Mouse (Mus musculus) frontal cortex, postnatal 36 days (tissue): ENCODE results near the gene Rrp8.
"Not testable (repeated sequence)": the region's sequence is repeated elsewhere in the genome, so short reads cannot be mapped to it uniquely, and the experiment has no call there.

Source experiments
- DNase-seq, 2 experiments: peaks; one replicate each; pipeline ENCODE4 v3.0.0; 2022; ENCODE audit warnings: low spot score in 2 of 2

Gene Rrp8

DNA sequence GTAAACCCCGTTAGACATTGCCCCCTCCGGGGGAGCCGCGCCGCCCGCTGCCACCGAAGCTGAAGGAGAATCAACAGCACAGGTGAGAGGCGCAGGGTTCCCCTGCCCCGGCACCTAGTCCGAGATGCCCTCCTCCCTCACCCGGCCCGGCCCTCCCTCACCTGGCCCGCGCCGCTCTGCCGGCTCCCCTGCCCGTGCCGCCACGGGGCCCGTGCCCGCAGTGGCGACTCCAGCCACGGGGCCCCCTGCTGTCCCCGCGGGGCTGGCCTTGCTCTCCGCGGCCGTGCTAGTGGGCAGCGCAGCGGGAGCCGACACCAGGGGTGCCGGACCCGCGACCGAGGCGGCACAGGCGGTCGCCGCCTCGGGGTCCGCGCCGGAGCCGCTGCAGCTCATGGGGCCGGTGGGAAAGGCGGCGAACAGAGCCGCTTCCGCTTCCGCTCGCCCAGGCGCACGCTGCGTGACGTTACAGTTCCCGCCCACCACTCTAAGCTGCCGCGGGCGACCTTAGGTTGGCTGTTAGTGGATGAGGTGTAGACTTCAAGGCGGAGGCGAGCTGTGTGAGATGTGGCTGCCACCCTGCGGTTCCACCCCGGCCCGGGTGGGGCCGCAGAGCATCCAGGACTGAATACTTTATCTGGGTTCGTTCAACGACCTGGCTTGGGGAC, 6.9 kb upstream of the Rrp8 start, which contains the start of gene Taf10:
Gene Taf10 (minus strand): TSS at position 436 of the 665 bp plus-strand sequence.
- DNase-seq: peak; percentile 87 to 89

DNA sequence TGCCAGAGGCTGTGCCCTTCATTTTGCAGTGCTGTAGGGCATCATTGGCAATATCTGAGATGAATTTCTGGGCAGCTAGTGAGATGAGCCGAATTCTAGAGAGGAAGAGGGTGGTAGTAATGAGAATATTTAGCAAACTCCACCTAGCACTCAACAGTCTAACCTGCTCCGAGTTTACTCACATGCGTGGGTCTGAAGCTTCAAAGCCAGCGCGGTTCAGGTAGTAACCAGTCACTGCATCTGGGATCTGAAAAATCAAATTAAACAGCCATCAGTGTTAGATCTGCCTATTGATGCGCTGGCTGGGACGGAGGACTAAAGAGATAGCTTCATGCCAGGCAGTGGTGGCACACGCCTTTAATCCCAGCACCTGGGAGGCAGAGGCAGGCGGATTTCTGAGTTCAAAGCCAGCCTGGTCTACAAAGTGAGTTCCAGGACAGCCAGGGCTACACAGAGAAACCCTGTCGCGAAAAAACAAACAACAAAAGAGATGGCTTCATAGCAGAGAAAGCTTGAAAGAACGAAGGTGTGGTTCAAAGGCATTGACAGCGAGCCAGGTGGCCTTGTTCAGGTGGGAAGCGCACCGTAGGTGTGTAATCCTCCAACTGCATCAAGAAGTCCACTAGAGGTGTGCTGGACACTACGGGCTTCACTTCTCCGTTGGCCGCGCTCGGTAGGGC, 6.2 kb upstream of the Rrp8 start:
- DNase-seq: not testable (repeated sequence)

DNA sequence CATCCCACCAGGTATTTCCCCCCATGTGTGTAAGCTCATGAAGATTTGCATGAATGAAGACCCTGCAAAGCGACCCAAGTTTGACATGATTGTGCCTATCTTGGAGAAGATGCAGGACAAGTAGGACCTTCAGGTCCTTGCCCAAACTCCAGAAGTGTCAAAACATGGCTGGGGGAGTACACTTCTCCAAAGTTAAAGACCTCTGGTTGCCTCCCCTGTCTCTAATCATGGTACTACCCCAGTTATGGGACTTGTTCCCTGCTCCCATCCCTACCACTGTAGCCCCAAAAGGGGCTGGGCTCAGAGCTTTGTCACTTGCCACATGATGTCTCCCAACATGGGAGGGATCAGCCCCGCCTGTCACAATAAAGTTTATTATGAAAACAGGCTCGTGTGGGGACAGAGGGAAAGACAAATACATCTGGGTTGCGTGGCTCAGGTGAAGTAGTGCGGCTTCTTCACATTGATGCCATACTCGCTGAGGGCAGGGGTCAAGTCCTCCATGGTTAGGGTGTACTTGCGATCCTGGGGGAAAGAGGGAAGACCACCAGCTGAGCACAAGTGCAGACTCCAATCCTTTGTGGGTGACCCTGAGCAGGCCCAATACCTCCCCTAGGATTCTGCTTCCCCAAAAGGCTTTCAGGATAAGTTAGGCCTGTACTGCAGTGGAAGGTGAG, 5.5 kb upstream of the Rrp8 start:
- not testable (repeated sequence) for DNase-seq

DNA sequence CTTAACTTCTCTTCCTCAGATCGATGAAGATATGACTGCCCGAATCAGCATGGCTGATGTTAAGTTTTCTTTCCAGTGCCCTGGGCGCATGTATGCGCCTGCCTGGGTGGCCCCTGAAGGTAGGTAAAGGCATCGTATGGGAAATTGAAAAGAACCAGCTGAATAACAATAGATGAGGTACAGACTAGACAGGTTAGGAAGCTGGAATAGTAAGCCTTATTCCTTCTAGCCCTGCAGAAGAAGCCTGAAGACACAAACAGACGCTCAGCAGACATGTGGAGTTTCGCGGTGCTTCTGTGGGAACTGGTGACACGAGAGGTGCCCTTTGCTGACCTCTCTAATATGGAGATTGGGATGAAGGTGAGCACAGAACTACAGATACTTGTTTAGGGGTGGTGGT, 4.8 kb upstream of the Rrp8 start:
- no peak for DNase-seq

DNA sequence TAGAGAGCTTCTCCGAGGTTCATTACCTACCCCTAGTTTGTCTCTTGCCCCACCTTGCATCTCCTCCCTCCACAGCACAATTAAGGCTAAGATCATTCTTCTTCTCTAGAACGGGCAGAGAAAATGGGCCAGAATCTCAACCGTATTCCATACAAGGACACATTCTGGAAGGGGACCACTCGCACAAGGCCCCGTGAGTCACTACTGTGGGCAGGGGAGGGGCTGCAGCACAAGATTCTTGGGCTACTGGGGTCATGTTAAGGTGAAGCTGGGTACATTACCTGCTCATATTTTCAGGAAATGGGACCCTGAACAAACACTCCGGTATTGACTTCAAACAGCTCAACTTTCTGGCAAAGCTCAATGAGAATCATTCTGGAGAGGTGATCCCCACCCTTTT, 3.7 kb upstream of the Rrp8 start:
- no peak for DNase-seq

DNA sequence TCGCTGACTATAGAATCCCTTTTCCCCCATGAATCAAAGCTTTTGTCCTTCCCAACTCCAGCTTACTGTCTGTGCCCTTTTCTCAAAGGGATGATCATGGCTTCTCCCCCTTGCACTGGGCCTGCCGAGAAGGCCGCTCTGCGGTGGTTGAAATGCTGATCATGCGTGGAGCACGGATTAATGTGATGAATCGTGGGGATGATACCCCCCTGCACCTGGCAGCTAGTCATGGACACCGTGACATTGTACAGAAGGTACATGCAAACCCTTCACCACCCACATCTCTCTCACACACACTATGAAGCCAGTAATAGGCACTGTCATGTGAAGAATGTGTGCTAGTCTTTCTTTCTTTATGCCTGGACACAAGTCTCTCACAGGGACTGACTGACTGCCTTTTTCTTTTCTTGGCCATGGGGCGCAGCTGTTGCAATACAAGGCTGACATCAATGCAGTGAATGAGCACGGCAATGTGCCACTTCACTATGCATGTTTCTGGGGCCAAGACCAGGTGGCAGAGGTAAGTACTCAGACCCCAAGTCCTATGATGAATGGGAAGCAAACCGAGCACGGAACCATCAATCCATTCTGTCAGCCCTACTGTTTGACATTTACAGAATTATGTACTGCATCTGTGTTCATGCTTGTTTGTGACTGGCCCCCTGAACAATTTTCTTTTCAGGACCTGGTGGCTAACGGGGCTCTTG, 3.1 kb upstream of the Rrp8 start:
- DNase-seq: no peak

DNA sequence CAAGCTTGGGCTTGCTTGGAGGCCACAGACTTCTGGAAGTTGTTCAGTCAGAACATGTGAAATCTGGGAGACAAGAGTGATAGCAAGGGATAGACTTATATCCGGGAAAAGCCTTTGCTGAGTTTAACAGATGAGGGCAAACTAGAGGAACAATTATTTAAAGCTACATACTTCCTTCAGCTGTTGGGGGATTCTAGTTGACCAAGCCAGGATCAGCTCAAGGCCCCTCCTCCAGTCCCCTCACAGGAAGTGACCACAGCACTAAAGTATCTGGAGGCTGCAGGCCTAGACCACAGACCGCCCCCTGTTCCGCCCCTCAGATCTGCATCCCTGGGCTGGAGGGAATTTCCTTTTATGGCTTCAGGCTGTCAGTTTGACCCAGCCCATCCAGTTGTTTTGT, 1.8 kb upstream of the Rrp8 start:
- no peak for DNase-seq

DNA sequence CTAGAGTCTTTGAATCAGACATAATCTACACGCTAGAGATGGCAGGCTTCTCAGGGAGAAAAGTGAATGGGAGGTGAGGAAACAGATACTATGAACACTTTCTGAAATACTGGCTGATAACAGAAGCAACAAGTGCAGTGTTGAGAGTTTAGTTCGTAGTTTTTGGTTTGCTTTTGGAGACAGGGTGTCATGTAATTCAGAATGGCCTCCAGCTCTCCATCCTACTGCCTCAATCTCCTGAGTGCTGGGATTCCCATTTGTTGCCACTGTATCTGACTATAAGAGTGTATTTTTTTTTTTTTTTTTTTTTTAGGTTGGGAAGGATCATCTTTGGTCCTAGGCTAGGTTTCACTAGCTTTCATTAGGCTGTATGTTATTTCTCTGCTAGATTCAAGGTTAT, 1.1 kb upstream of the Rrp8 start:
- DNase-seq: no peak

DNA sequence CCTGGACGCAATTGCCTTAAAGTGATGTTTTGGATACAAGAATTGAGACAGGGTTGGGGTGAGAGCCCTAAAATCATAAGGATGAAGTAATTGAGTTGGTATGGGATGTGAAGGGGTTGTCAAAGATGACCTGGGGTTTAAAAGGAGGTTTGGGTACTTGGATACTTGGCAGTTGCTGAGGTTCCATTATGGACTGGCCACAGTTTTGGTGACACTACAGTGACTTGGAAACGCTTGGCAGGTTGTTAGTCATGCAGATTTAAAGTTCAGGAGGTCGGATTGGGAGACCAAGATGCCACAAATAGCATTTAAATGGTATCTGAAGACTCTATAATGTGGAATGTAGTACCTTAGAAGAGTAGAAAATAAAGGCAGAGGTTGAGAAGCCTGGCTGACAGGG, 463 bp upstream of the Rrp8 start:
- no peak for DNase-seq

DNA sequence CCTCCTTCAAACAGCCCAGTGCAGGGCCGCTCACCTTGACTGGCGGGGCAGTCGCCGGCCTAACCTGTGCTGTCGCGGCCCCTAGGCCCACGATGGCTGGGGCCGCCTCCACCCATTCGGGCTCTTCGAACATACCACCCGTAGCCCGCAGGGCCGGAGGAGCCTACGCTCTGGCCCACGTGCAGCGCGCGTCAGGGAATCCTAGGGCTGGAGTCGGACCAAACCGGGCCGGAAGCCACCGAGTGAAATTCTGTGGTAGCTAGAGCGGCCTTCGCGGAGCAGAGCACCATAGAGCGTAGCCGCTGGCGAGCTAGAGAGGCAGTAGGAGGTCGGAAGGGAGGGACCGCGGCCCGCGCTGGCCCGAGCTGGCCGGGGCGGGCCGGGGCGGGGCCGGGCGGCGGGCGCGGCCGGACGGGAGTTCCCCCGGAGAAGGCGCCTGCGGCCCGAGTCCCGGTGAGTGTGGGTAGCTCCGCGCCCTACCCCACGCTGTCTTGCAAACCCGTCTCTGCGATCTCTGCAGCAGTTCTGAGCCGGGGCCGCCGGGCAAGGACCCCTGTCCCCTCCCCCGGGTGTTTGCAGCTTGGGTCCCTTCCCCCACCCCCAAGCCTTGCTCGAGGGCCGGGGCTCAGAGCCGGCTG, 802 bp downstream of the Rrp8 start, which contains the start of gene Ilk:
Gene Ilk (plus strand): TSS at position 329 of the 638 bp plus-strand sequence.
- peak; percentile 91 to 93 for DNase-seq

DNA sequence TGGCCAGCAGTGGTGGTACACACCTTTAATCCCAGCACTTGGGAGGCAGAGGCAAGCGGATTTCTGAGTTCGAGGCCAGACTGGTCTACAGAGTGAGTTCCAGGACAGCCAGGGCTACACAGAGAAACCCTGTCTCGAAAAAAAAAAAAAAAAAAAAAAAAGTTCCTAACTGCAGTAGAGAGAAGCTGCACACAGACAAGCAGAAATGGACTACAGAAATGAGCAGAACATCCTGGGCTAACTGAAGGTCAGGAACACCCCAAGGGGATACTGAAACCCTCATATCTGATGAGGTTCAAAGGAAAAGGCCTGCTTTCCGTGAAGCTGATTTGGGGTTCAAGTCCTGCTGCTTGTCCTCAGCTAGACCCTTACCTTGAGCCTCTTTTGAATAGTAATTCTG, 1.7 kb downstream of the Rrp8 start:
- not testable (repeated sequence) for DNase-seq

DNA sequence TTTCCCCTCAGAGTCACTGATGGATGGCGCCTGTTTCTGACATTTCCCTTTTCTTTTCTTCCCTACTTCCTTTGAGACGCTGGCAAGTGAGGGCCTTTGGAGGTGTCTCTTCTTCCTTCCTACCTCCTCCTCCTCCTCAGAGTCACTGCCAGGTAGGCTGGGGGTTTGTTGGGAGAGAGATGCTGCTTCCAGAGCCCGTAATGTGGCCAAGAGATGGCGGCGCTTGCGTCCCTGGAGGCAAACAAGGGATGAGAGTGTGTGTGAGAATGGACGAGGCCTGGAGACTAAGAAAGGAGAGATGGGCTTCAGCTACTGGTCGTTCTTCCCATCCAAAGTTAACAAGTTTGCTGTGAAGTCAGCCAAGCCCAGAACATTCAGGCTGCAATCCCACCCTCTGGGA, 2.4 kb downstream of the Rrp8 start:
- DNase-seq: no peak

DNA sequence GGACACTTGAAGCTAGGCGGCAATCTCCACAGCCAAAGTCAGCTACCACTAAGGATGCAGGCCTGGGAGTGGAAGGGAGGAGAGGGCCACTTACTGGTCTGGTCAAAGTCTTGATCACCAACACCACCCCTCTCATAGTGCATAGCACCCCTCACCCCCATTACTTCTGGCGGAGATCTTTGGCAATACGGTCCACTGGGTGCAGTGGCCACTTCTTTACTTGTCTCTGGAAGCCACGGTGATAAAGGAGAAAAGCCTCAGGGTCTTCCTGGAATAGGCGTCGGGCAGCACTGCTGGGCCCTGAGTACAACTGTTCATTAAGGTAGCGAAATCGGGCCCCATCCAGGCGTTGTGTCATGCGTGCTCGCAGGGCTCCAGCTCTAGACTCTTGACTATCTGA, 3.3 kb downstream of the Rrp8 start:
- no peak for DNase-seq

DNA sequence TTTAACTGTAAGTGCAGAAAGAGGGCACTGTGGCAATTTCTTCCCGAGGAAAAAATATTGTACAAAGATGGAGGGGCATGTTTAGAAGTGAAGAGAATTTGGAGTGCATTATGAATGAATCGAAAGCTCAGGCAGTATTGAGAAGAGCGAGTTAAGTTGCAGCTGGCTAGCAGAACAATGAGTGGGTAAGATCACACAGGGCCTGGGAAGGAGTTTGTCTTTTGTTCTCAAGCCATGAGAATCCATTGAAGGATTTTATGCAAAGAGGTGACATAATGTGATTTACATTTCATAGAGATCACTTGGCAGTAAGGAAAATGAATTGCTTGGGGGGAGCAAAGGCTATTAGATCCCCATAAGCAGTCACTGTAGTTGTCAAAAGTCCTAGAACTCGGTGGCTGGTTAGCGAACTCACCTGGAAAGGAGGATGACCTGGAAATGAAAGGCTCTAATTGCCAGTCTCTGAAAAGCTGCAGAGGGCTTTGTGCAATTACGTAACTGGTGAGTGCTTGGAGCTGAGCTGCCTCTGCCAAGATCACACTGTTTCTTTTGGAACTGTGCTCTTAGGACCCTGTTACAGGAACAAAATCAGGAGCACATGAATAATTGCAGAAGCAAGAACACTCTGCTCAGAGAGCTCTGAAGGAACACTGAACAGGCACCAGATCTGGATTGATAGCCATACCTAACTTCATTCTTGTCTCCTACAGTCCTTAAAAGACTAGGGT, 8.3 kb downstream of the Rrp8 start:
- DNase-seq: peak in 1 of 2 experiments; percentile 37

DNA sequence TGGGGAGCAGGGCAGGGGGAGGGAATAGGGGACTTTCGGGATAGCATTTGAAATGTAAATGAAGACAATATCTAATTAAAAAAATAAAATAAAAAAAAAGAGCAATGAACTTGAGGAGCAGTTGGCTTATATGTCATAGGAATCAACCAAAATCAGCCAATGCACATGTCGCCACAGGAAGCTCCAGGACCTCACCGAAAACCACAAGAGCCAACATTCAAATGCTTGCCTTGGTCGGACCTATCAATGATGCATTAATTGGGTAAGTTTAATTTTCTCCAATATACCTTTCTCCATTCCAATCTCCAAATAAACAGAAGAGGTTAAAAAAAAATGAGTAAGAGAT, 10.2 kb downstream of the Rrp8 start:
- no peak for DNase-seq

DNA sequence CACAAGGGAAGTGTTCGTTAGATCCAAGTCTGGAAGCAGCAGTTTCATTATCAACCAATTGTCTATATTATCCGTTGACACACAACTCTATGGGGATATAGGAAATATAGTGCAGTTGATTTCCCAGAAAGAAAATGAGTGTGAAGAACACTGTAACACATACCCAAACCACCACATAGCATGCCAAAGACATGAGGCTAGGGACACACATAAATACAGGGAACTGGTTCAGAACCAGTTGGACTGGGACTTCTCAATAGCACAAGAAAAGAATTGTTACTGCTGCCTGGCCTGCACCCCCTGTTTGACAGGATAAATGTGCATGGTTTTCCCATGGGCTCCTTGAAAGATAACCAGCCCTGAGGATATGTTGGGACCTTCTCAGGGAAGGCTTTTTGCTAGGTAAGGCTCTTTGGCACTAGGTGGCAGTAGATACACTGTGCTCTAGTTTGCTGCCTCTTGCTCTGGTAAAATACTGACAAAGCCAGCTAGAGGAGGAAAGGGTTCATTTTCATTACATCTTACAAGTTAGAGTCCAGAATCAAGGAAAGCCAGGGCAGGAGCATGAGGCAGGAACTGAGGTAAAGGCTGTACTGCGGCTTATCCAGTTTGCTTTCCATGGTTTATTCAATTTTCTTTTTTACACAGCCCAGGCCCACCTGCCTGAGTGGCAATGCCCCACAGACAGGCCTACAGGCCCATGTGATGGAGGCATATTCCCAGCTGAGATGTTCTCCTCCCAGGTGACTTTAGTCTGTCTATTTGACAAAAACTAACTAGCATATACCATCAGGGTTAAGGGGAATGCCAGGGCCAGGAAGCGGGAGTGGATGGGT, 10.8 kb downstream of the Rrp8 start:
- DNase-seq: peak; percentile 31 to 70

DNA sequence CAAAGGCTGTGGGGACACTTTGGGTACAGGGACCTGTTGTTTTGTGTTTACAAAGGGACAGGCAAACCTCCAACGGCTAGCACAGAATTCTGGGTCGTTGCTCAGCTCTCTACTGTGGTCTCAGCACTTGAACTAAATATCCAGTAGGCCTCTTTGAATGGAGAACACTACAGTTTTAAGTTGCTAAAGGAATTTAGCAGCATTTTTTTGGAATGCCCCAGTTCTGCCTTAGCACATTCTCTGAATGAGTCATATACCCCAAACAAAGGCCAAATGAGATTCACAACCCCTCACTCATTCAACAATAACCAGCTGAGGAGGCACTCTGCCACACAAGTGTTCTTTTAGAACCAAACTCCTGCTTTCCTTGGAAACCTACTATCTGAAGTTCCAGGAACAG, 15.3 kb downstream of the Rrp8 start:
- DNase-seq: no peak

DNA sequence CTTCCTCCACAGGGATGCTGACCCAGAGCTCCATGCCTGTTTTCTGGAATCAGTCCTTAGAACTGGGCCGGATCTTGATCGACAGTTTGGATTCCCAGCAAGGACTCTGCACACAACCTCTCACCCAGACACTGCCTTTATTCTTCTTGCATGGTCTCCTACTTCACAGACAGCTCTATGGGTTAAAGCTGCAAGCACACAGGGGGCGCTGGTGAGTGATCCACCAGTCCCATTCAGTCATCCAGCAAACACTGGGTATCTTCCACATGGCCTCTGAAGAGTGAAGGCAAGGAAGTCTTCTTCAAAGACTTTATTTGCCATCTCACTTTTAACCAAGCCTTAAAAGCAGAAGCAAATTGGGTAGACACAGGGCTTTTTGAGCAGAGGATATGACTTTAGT, 21.8 kb downstream of the Rrp8 start:
- no peak for DNase-seq

DNA sequence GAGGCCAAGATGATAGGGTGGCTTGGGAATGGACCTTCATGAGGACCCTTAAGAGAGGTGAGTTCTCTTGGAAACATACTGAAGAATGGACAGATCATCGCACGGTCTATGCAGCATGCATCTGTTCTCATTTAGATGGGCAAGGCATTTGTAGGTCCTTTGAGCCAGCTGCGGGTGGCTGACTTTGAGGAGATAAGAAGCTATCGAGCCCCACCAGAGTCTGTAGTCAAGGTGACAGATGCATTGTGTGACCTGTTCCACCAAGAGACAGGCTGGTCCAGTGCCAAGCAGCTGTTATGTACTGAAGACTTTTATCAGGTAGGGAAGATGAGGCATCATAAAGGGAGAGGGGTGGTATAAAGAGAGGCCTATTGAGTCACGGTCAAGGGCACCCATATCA, 28.5 kb downstream of the Rrp8 start:
- no peak for DNase-seq

DNA sequence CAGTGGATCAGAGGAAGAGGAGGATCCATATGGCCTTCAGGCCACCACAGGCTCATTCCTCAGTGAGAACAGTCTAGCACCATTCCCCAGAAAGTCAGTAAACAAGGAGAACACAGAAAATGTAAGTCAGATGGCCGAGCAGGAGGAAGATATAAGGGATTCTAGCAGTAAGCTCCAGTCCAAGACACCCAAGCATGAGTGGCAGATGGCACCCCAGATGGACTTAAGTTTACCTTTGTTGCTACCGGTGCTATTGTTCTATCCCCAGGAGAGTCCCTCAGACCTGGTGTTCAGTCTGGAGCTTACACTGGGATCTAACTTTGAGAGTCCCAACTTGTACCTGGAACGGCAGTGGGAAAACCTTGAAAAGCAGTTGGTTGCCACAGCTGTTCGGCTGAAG, 33.4 kb downstream of the Rrp8 start:
- DNase-seq: no peak
